Mouse (Mus musculus) embryonic facial prominence, embryonic 10.5 days (tissue): Measurements from ENCODE around the gene Kdm4c. TPM values are rescaled to one million over a fixed set of nuclear protein-coding genes. Genes with fewer than 3 reads are reported as not detected.
"Not testable (repeated sequence)": the region's sequence is repeated elsewhere in the genome, so short reads cannot be mapped to it uniquely, and the experiment has no call there.

Source experiments
- DNase-seq: peaks from one replicate; pipeline ENCODE4 v3.0.0-alpha.2; 2017; ENCODE audit warnings: low spot score
- H3K27ac ChIP-seq: fragments of 300-500 bp; sonication (generic); replicated peaks from 2 replicates; pipeline ENCODE4 v1.5.1; 2016; ENCODE audit warnings: mild to moderate bottlenecking
- H3K27me3 ChIP-seq: fragments of 300-500 bp; sonication (generic); replicated peaks from 2 replicates; pipeline ENCODE4 v1.6.1; 2016; ENCODE audit warnings: low read depth, mild to moderate bottlenecking; ENCODE audit not compliant: poor library complexity, severe bottlenecking
- H3K36me3 ChIP-seq: fragments of 300-500 bp; sonication (generic); replicated peaks from 2 replicates; pipeline ENCODE4 v1.6.1; 2016; ENCODE audit warnings: mild to moderate bottlenecking, moderate library complexity
- H3K4me1 ChIP-seq: fragments of 300-500 bp; sonication (generic); 2 replicates; pipeline ENCODE4 v1.6.1; 2016
- H3K4me3 ChIP-seq: fragments of 300-500 bp; sonication (generic); 2 replicates; pipeline ENCODE4 v1.5.1; 2016; ENCODE audit warnings: mild to moderate bottlenecking, moderate library complexity
- H3K9me3 ChIP-seq: fragments of 300-500 bp; sonication (generic); 2 replicates; pipeline ENCODE4 v1.6.1; 2016; ENCODE audit warnings: mild to moderate bottlenecking
- WGBS: fragments of 180-500 bp; shearing (Covaris S2); methylation state at CpG from one replicate; pipeline ENCODE4 v1.1.7; 2016; 5-methylcytosine and 5-hydroxymethylcytosine counted together
- polyA plus RNA-seq: library from polyadenylated mRNA; unstranded; fragments of >200 nt; fragmentation: Nextera tagmentation; extraction: Ambion mirVana; gene quantifications from 2 replicates; pipeline ENCODE4 v1.2.1, GENCODE M21; 2016

Kdm4c gene
- polyA plus RNA-seq, 1 experiment from 2014 or later, result 11.0 TPM

GRCm38 (mm10) chr4:74357479-74357878 lies 115.2 kb downstream of the Kdm4c start:
- no peaks in the 10 kb centered on the region for H3K4me1 ChIP-seq
- H3K27me3 ChIP-seq, result no peaks in the 10 kb centered on the region
- WGBS, result 92% methylated on average over 4 of the region's 4 CpGs
- no peak overlapping the region for H3K4me3 ChIP-seq
- DNase-seq, result no peak
- no peak overlapping the region for H3K27ac ChIP-seq
- peaks cover 20% of the 10 kb centered on the region for H3K36me3 ChIP-seq
- H3K9me3 ChIP-seq, result no peaks in the 10 kb centered on the region

- H3K4me3 ChIP-seq, result no peak overlapping the region
- no peaks in the 10 kb centered on the region for H3K9me3 ChIP-seq
- no peak for DNase-seq
- WGBS, result 98% methylated on average over 3 of the region's 3 CpGs
- peaks cover 20% of the 10 kb centered on the region for H3K36me3 ChIP-seq
- H3K4me1 ChIP-seq, result no peaks in the 10 kb centered on the region
- H3K27me3 ChIP-seq, result no peaks in the 10 kb centered on the region
- no peak overlapping the region for H3K27ac ChIP-seq
Observed at GRCm38 (mm10) chr4:74360274-74360673, 118.0 kb downstream of the Kdm4c start.

- no peak for DNase-seq
- no peaks in the 10 kb centered on the region for H3K4me1 ChIP-seq
- H3K27ac ChIP-seq, result no peak overlapping the region
- H3K9me3 ChIP-seq, result no peaks in the 10 kb centered on the region
- no peaks in the 10 kb centered on the region for H3K27me3 ChIP-seq
- H3K4me3 ChIP-seq, result no peak overlapping the region
- peaks cover 3% of the 10 kb centered on the region; the same call in 1 of the 2 replicates for H3K36me3 ChIP-seq
- 86% methylated on average over 4 of the region's 4 CpGs for WGBS
Observed at GRCm38 (mm10) chr4:74386583-74386982, 144.3 kb downstream of the Kdm4c start.

GRCm38 (mm10) chr4:74393162-74393561 lies 150.9 kb downstream of the Kdm4c start:
- no peaks in the 10 kb centered on the region for H3K4me1 ChIP-seq
- no peak for DNase-seq
- no peaks in the 10 kb centered on the region for H3K27me3 ChIP-seq
- 95% methylated on average over 2 of the region's 2 CpGs for WGBS
- H3K9me3 ChIP-seq, result no peaks in the 10 kb centered on the region
- H3K36me3 ChIP-seq, result peaks cover 26% of the 10 kb centered on the region
- no peak overlapping the region for H3K4me3 ChIP-seq
- H3K27ac ChIP-seq, result no peak overlapping the region

- Histone ChIP-seq H3K27ac (no peak overlapping the region), H3K4me3 (no peak overlapping the region), H3K9me3 (no peaks in the 10 kb centered on the region), H3K27me3 (no peaks in the 10 kb centered on the region), H3K36me3 (peaks cover 23% of the 10 kb centered on the region), H3K4me1 (no peaks in the 10 kb centered on the region)
- 90% methylated on average over 5 of the region's 5 CpGs for WGBS
- no peak for DNase-seq
Observed at GRCm38 (mm10) chr4:74396562-74396961, 154.3 kb downstream of the Kdm4c start.

- not testable (repeated sequence) for H3K4me1 ChIP-seq, H3K27ac ChIP-seq, H3K27me3 ChIP-seq, DNase-seq, H3K4me3 ChIP-seq, H3K9me3 ChIP-seq
- WGBS, result 78% methylated on average over 7 of the region's 7 CpGs
- H3K36me3 ChIP-seq, result peaks cover 21% of the 10 kb centered on the region
Observed at GRCm38 (mm10) chr4:74401617-74402313, 159.5 kb downstream of the Kdm4c start.

- Histone ChIP-seq H3K27ac (no peak overlapping the region), H3K27me3 (no peaks in the 10 kb centered on the region), H3K9me3 (no peaks in the 10 kb centered on the region), H3K4me1 (no peaks in the 10 kb centered on the region), H3K36me3 (peaks cover 14% of the 10 kb centered on the region), H3K4me3 (no peak overlapping the region)
- no peak for DNase-seq
- 94% methylated on average over 1 of the region's 1 CpGs for WGBS
Observed at GRCm38 (mm10) chr4:74408731-74409130, 166.4 kb downstream of the Kdm4c start.

GRCm38 (mm10) chr4:74419794-74420193 lies 177.5 kb downstream of the Kdm4c start:
- DNase-seq, result no peak
- 83% methylated on average over 1 of the region's 1 CpGs for WGBS
- Histone ChIP-seq H3K36me3 (no peaks in the 10 kb centered on the region), H3K27ac (no peak overlapping the region), H3K9me3 (no peaks in the 10 kb centered on the region), H3K4me1 (no peaks in the 10 kb centered on the region), H3K27me3 (no peaks in the 10 kb centered on the region), H3K4me3 (no peak overlapping the region)

Other genes starting within 250 kb of the Kdm4c start
- 2.2 and 3.4 TPM in 2 replicates for gene Frmd3, start 229.1 kb upstream of the Kdm4c start, polyA plus RNA-seq